Mouse (Mus musculus) embryonic fibroblast, embryonic 13.5 days (primary cell): Measurements from ENCODE around the gene Dhx8.

Source experiments
- CTCF ChIP-seq: IDR thresholded peaks from 2 replicates; pipeline ENCODE4 v1.5.1; 2011; ENCODE audit warnings: mild to moderate bottlenecking, control low read depth, low read length, moderate library complexity, borderline replicate concordance; ENCODE audit not compliant: insufficient read depth
- POLR2A ChIP-seq: IDR thresholded peaks from 2 replicates; pipeline ENCODE4 v1.6.1; 2011; ENCODE audit warnings: low read depth, mild to moderate bottlenecking, control low read depth, low read length, moderate library complexity

- no peak for TF ChIP-seq CTCF
- no peak for TF ChIP-seq POLR2A
These were observed 74.0 kb downstream of the Dhx8 start for GRCm38 (mm10) chr11:101806741-101807140.
